Mouse (Mus musculus): ENCODE measurements around the gene Igf1r. TPM values are rescaled to one million over a fixed set of nuclear protein-coding genes. Genes with fewer than 3 reads are reported as not detected.

Gene Igf1r
- polyA plus RNA-seq (2015; fragmentation: Nextera tagmentation; extraction: Ambion mirVana): 11.9 and 14.8 TPM in 2 replicates

DNA sequence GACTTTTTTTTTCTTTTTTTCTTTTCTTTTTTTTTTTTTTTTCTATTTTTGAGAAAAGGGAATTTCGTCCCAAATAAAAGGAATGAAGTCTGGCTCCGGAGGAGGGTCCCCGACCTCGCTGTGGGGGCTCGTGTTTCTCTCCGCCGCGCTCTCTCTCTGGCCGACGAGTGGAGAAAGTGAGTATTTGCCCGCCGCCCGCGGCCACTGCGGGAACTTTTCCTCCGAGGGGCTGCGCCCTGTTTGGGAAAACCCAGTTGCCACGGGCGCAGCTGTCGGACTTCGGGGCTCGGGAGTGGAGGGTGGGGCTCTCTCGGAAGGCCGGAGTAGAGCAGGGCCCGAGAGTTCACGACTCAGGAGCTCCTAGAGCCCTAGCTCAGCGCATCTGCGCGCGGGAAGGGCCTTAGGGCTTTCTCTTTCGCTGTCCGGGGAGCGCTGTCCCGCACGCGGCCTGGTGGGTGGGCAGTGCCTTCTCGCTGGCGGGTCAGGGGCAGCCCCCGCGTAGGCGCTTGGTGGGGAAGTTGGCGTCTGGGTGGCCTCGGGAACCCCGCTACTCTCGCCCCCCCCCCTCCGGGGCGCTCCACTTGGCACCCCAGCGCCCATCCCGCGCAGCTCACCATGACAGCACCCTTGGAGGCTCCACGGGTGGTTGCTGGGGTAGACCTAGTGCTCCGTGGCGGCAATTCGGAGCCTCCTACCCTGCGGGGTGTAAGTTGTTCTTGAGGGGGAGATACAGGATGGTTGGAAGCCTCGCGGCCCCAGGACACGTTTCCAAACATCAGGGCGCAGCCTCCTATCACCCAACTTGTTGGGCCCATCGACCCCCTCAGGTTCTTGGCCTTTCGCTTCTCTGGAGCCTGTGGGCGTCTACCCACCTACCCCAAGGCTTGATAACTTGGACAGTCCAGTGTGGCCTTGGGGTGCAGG is at the start of gene Igf1r:
Igf1r (plus strand) TSS at position 51 of the 924 bp plus-strand sequence.

DNA sequence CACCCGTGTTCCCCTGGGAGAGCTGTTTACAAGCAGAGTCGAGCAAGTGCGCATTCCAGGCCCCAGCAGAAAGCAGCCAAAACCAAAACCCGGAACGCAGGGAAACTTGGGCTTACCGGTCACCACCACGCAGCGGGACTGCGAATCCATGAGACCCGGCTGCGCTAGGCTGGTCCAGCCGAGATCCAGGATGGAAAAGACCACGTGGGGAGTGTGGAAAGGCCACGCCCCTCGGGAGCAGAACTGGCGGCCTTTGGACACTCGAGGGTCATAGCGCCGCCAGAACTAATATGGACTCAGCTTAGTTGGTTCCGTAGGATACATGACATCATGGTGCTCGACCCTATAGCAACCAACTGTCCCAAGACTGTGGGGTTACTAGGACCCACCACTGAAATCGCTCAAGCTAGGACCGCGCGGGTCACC is 311.4 kb downstream of the Igf1r start, which contains the start of gene Pgpep1l:
Pgpep1l (minus strand) TSS at position 206 of the 426 bp plus-strand sequence.

GRCm38 (mm10) chr7:68273515-68273914 is 320.9 kb downstream of the Igf1r start, which contains the start of gene Fam169b:
TSS of gene Fam169b (plus strand) at chr7:68273839.

Other genes with a start within 250 kb of the Igf1r start
- gene Synm, start 193.1 kb upstream of the Igf1r start, polyA plus RNA-seq (2015; fragmentation: Nextera tagmentation; extraction: Ambion mirVana): 0.13 and 0.46 TPM in 2 replicates

Data from spleen, postnatal 0 days (tissue).